Mouse (Mus musculus): ENCODE measurements around the gene Gm11096. TPM values are rescaled to one million over a fixed set of nuclear protein-coding genes. Genes with fewer than 3 reads are reported as not detected.

The Gm11096 gene
- polyA plus RNA-seq (2015; fragmentation: Nextera tagmentation; extraction: Ambion mirVana), result not detected in 2 replicates

GRCm38 (mm10) chr17:81441463-81441862 lies at the start of gene Gm11096:
Gene Gm11096, plus strand, starts transcription at chr17:81441763.

